Mouse (Mus musculus) hindbrain, embryonic 13.5 days (tissue): Measurements from ENCODE around the gene Sds. TPM values are rescaled to one million over a fixed set of nuclear protein-coding genes. Genes with fewer than 3 reads are reported as not detected.

Source experiments
- ATAC-seq: fragments of 200-750 bp; cut with Nextera tagmentation; 2 replicates; pipeline ENCODE4 v1.8.0; 2017; ENCODE audit warnings: moderate TSS enrichment; ENCODE audit not compliant: low FRiP score
- H3K27ac ChIP-seq: fragments of 300-500 bp; sonication (generic); 2 replicates; pipeline ENCODE4 v1.5.1; 2015; ENCODE audit warnings: inconsistent platforms, mild to moderate bottlenecking, moderate library complexity
- H3K27me3 ChIP-seq: fragments of 300-500 bp; sonication (generic); 2 replicates; pipeline ENCODE4 v1.6.1; 2015; ENCODE audit warnings: mild to moderate bottlenecking, inconsistent platforms
- H3K36me3 ChIP-seq: fragments of 300-500 bp; sonication (generic); 2 replicates; pipeline ENCODE4 v1.6.1; 2015; ENCODE audit warnings: mild to moderate bottlenecking, inconsistent platforms
- H3K4me1 ChIP-seq: fragments of 300-500 bp; sonication (generic); replicated peaks from 2 replicates; pipeline ENCODE4 v1.6.1; 2015; ENCODE audit warnings: inconsistent platforms
- H3K4me2 ChIP-seq: fragments of 300-500 bp; sonication (generic); 2 replicates; pipeline ENCODE4 v1.6.1; 2015; ENCODE audit warnings: inconsistent platforms, mild to moderate bottlenecking, moderate library complexity
- H3K4me3 ChIP-seq: fragments of 300-500 bp; sonication (generic); 2 replicates; pipeline ENCODE4 v1.5.1; 2015; ENCODE audit warnings: mild to moderate bottlenecking, inconsistent platforms
- H3K9ac ChIP-seq: fragments of 300-500 bp; sonication (generic); 2 replicates; pipeline ENCODE4 v1.6.1; 2015; ENCODE audit warnings: mild to moderate bottlenecking, inconsistent platforms
- H3K9me3 ChIP-seq: fragments of 300-500 bp; sonication (generic); 2 replicates; pipeline ENCODE4 v1.6.1; 2016; ENCODE audit warnings: inconsistent platforms
- WGBS: fragments of 180-500 bp; shearing (Covaris S2); methylation state at CpG from one replicate; pipeline ENCODE4 v1.1.7; 2015; 5-methylcytosine and 5-hydroxymethylcytosine counted together
- polyA plus RNA-seq: library from polyadenylated mRNA; unstranded; fragments of >200 nt; fragmentation: Nextera tagmentation; extraction: Ambion mirVana; gene quantifications from 2 replicates; pipeline ENCODE4 v1.2.1, GENCODE M21; 2015

Gene Sds
- polyA plus RNA-seq, 1 experiment from 2014 or later = not detected

- H3K9ac ChIP-seq = no peak overlapping the region
These were observed 35.4 kb downstream of the Sds start for GRCm38 (mm10) chr5:120511643-120512220.

GRCm38 (mm10) chr5:120512911-120513555 lies 36.7 kb downstream of the Sds start:
- H3K36me3 ChIP-seq = no peaks in the 10 kb centered on the region
- no peaks in the 10 kb centered on the region for H3K9me3 ChIP-seq
- no peak overlapping the region for H3K9ac ChIP-seq
- ATAC-seq = no peak
- WGBS = 30% methylated on average over 15 of the region's 15 CpGs
- peaks cover 13% of the 10 kb centered on the region; the same call in 1 of the 2 replicates for H3K27me3 ChIP-seq
- no peak overlapping the region for H3K4me2 ChIP-seq
- 0 out of 2 replicates have a peak overlapping the region, but pooled peaks have one; percentile 20 for H3K27ac ChIP-seq
- no peak overlapping the region for H3K4me3 ChIP-seq
- peaks cover 49% of the 10 kb centered on the region for H3K4me1 ChIP-seq

More at GRCm38 (mm10) chr5:120511643-120512220, 35.4 kb downstream of the Sds start:
- WGBS = 39% methylated on average over 14 of the region's 14 CpGs
- Histone ChIP-seq H3K4me3 (peak overlapping the region; percentile 41), H3K4me1 (peaks cover 55% of the 10 kb centered on the region), H3K27me3 (peaks cover 13% of the 10 kb centered on the region; the same call in 1 of the 2 replicates), H3K27ac (no peak overlapping the region), H3K9me3 (no peaks in the 10 kb centered on the region), H3K4me2 (peak overlapping the region; percentile 63), H3K36me3 (no peaks in the 10 kb centered on the region)
- ATAC-seq = no peak

GRCm38 (mm10) chr5:120514031-120514677 lies 37.8 kb downstream of the Sds start:
- Histone ChIP-seq H3K4me3 (no peak overlapping the region), H3K9ac (no peak overlapping the region)

GRCm38 (mm10) chr5:120514754-120515153 lies 38.4 kb downstream of the Sds start:
- Histone ChIP-seq H3K27me3 (peaks cover 13% of the 10 kb centered on the region; the same call in 1 of the 2 replicates), H3K4me3 (no peak overlapping the region), H3K9me3 (no peaks in the 10 kb centered on the region), H3K36me3 (no peaks in the 10 kb centered on the region), H3K4me1 (peaks cover 49% of the 10 kb centered on the region), H3K9ac (no peak overlapping the region), H3K27ac (peak overlapping the region; percentile 55; the same call in 1 of the 2 replicates), H3K4me2 (no peak overlapping the region)
- no peak for ATAC-seq
- 17% methylated on average over 4 of the region's 4 CpGs for WGBS

More at GRCm38 (mm10) chr5:120514031-120514677, 37.8 kb downstream of the Sds start:
- Histone ChIP-seq H3K27ac (no peak overlapping the region), H3K4me1 (peaks cover 49% of the 10 kb centered on the region), H3K36me3 (no peaks in the 10 kb centered on the region), H3K27me3 (peaks cover 13% of the 10 kb centered on the region; the same call in 1 of the 2 replicates), H3K4me2 (no peak overlapping the region), H3K9me3 (no peaks in the 10 kb centered on the region)
- no peak for ATAC-seq
- 90% methylated on average over 9 of the region's 9 CpGs for WGBS

GRCm38 (mm10) chr5:120515451-120515850 lies 39.1 kb downstream of the Sds start:
- ATAC-seq = no peak
- no peaks in the 10 kb centered on the region for H3K9me3 ChIP-seq
- 74% methylated on average over 7 of the region's 7 CpGs for WGBS
- H3K9ac ChIP-seq = no peak overlapping the region
- H3K4me3 ChIP-seq = no peak overlapping the region
- peaks cover 13% of the 10 kb centered on the region; the same call in 1 of the 2 replicates for H3K27me3 ChIP-seq
- peaks cover 44% of the 10 kb centered on the region for H3K4me1 ChIP-seq
- no peaks in the 10 kb centered on the region for H3K36me3 ChIP-seq
- no peak overlapping the region for H3K4me2 ChIP-seq
- no peak overlapping the region for H3K27ac ChIP-seq

- H3K9me3 ChIP-seq = no peaks in the 10 kb centered on the region
- no peaks in the 10 kb centered on the region for H3K36me3 ChIP-seq
- H3K4me2 ChIP-seq = no peak overlapping the region
- no peak overlapping the region for H3K27ac ChIP-seq
- WGBS = 69% methylated on average over 15 of the region's 15 CpGs
- H3K4me3 ChIP-seq = no peak overlapping the region
- H3K4me1 ChIP-seq = peaks cover 35% of the 10 kb centered on the region
- no peak for ATAC-seq
- H3K9ac ChIP-seq = no peak overlapping the region
- peaks cover 9% of the 10 kb centered on the region; the same call in 1 of the 2 replicates for H3K27me3 ChIP-seq
These were observed 40.1 kb downstream of the Sds start for GRCm38 (mm10) chr5:120516221-120516984.

GRCm38 (mm10) chr5:120517552-120517951 lies 41.2 kb downstream of the Sds start:
- Histone ChIP-seq H3K9ac (no peak overlapping the region), H3K36me3 (no peaks in the 10 kb centered on the region), H3K4me3 (no peak overlapping the region), H3K27me3 (no peaks in the 10 kb centered on the region), H3K4me1 (peaks cover 28% of the 10 kb centered on the region), H3K4me2 (no peak overlapping the region), H3K9me3 (no peaks in the 10 kb centered on the region), H3K27ac (no peak overlapping the region)
- 43% methylated on average over 9 of the region's 9 CpGs for WGBS
- no peak for ATAC-seq

- H3K4me3 ChIP-seq = no peak overlapping the region
- no peak overlapping the region for H3K4me2 ChIP-seq
- whole genome bisulfite sequencing = 52% methylated on average over 3 of the region's 3 CpGs
- no peaks in the 10 kb centered on the region for H3K9me3 ChIP-seq
- no peaks in the 10 kb centered on the region for H3K27me3 ChIP-seq
- H3K4me1 ChIP-seq = no peaks in the 10 kb centered on the region
- no peak overlapping the region for H3K27ac ChIP-seq
- no peak for ATAC-seq
- H3K36me3 ChIP-seq = no peaks in the 10 kb centered on the region
- H3K9ac ChIP-seq = no peak overlapping the region
These were observed 46.3 kb downstream of the Sds start for GRCm38 (mm10) chr5:120522649-120523048.

- Histone ChIP-seq H3K4me3 (no peak overlapping the region), H3K36me3 (no peaks in the 10 kb centered on the region; the same call in 1 of the 2 replicates), H3K4me1 (no peaks in the 10 kb centered on the region), H3K27ac (no peak overlapping the region), H3K9ac (no peak overlapping the region), H3K4me2 (no peak overlapping the region), H3K27me3 (no peaks in the 10 kb centered on the region), H3K9me3 (no peaks in the 10 kb centered on the region)
- WGBS = 96% methylated on average over 2 of the region's 2 CpGs
- ATAC-seq = no peak
These were observed 48.4 kb downstream of the Sds start for GRCm38 (mm10) chr5:120524736-120525135.

- H3K27ac ChIP-seq = no peak overlapping the region
- no peaks in the 10 kb centered on the region for H3K27me3 ChIP-seq
- ATAC-seq = no peak
- H3K36me3 ChIP-seq = peaks cover under 1% of the 10 kb centered on the region; the same call in 1 of the 2 replicates
- H3K4me2 ChIP-seq = no peak overlapping the region
- no peaks in the 10 kb centered on the region for H3K4me1 ChIP-seq
- no peak overlapping the region for H3K9ac ChIP-seq
- H3K4me3 ChIP-seq = no peak overlapping the region
- no peaks in the 10 kb centered on the region for H3K9me3 ChIP-seq
- 42% methylated on average over 5 of the region's 5 CpGs for WGBS
These were observed 49.4 kb downstream of the Sds start for GRCm38 (mm10) chr5:120525737-120526136.

GRCm38 (mm10) chr5:120526311-120526710 lies 50.0 kb downstream of the Sds start:
- no peaks in the 10 kb centered on the region for H3K27me3 ChIP-seq
- H3K4me2 ChIP-seq = no peak overlapping the region
- WGBS = 72% methylated on average over 11 of the region's 11 CpGs
- ATAC-seq = no peak
- H3K4me1 ChIP-seq = no peaks in the 10 kb centered on the region
- H3K4me3 ChIP-seq = no peak overlapping the region
- no peak overlapping the region for H3K27ac ChIP-seq
- H3K36me3 ChIP-seq = peaks cover 3% of the 10 kb centered on the region; the same call in 1 of the 2 replicates
- no peaks in the 10 kb centered on the region for H3K9me3 ChIP-seq
- H3K9ac ChIP-seq = no peak overlapping the region
